ENCODE assay signal across 25 mouse cellular contexts in the genomic region with DNA sequence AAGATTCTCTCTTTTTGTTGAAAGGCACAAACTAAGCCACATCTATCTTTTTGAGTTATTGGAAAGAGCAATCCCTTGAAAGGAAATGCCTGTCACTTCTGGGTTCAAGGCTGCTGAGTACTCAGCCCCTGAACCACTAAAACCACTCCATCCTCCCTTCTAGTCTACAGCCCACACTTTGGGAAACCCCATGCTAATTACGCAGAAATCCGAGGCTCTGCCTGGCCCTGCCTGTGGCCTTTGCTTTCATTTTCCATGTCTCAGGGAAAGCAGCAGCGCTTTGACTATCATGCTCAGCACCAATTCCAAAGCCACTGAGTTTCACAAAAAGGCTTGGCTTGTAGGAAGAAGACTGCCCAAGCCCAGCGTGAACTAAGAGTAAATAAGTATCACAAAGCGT.
A peak's percentile ranks its signal among the peaks of the same experiment; 100 is the strongest.
DNase-seq lines count a peak whose midpoint lies in the region; ATAC-seq and TF ChIP-seq lines count a peak whose summit lies in the region.
"Had no signal": no experiment of that assay in that cellular context is flagged by ENCODE, and none has a peak within 500 bp of the region (broad histone marks: within the 10 kb centered on the region; RNA-seq: fewer than 3 reads in every experiment).

No protein-coding gene starts in this region.

- no peak overlapping the region for H3K27ac ChIP-seq in heart, embryonic 11.5 days (ENCODE audit: low read depth, low read length)
- H3K27ac ChIP-seq in kidney, postnatal 0 days: no peak overlapping the region
- no peak overlapping the region for H3K27ac ChIP-seq in embryonic facial prominence, embryonic 14.5 days (replicated peaks; ENCODE audit: low read depth, low read length)
- no peak overlapping the region for H3K27ac ChIP-seq in hindbrain, embryonic 10.5 days
- no peak overlapping the region for H3K27ac ChIP-seq in liver, embryonic 12.5 days
- H3K27ac ChIP-seq: embryonic facial prominence, embryonic 15.5 days; forebrain, embryonic 12.5 days; hindbrain, embryonic 12.5 days had no signal

- no peaks in the 10 kb centered on the region for H3K36me3 ChIP-seq in heart, embryonic 11.5 days (ENCODE audit: control insufficient read depth, insufficient read depth, low read length)
- no peaks in the 10 kb centered on the region for H3K36me3 ChIP-seq in kidney, postnatal 0 days (ENCODE audit: insufficient read depth, low read length)
- no peaks in the 10 kb centered on the region for H3K36me3 ChIP-seq in embryonic facial prominence, embryonic 14.5 days (ENCODE audit: control insufficient read depth, insufficient read depth, low read length)
- H3K36me3 ChIP-seq in hindbrain, embryonic 10.5 days: no peaks in the 10 kb centered on the region
- H3K36me3 ChIP-seq in liver, embryonic 12.5 days: no peaks in the 10 kb centered on the region
- H3K36me3 ChIP-seq: embryonic facial prominence, embryonic 15.5 days; forebrain, embryonic 12.5 days; hindbrain, embryonic 12.5 days had no signal

- no peak for TF ChIP-seq CTCF in kidney, postnatal 0 days (IDR thresholded peaks at IDR 0.05; ENCODE audit: low read depth)

- H3K9ac ChIP-seq in heart, embryonic 11.5 days (ENCODE audit: low read depth, low read length): no peak overlapping the region
- H3K9ac ChIP-seq in kidney, postnatal 0 days (ENCODE audit: low read depth, low read length): no peak overlapping the region
- no peak overlapping the region for H3K9ac ChIP-seq in embryonic facial prominence, embryonic 14.5 days (ENCODE audit: low read depth, low read length)
- H3K9ac ChIP-seq in liver, embryonic 12.5 days: no peak overlapping the region
- H3K9ac ChIP-seq: embryonic facial prominence, embryonic 15.5 days; forebrain, embryonic 12.5 days; hindbrain, embryonic 12.5 days had no signal

- 61% methylated on average over 5 of the region's 5 CpGs for WGBS in heart, embryonic 11.5 days (ENCODE audit: insufficient replicate concordance)
- 52% methylated on average over 5 of the region's 5 CpGs for WGBS in kidney, postnatal 0 days
- WGBS in embryonic facial prominence, embryonic 14.5 days: 42% methylated on average over 5 of the region's 5 CpGs
- WGBS in hindbrain, embryonic 10.5 days: 56% methylated on average over 5 of the region's 5 CpGs
- 54% methylated on average over 5 of the region's 5 CpGs for WGBS in liver, embryonic 12.5 days (ENCODE audit: insufficient replicate concordance)

- peaks cover 4% of the 10 kb centered on the region; the same call in 1 of the 2 replicates for H3K4me1 ChIP-seq in heart, embryonic 11.5 days (ENCODE audit: control insufficient read depth, insufficient read depth, low read length)
- H3K4me1 ChIP-seq in kidney, postnatal 0 days (replicated peaks; ENCODE audit: insufficient read depth, low read length): no peaks in the 10 kb centered on the region
- H3K4me1 ChIP-seq in embryonic facial prominence, embryonic 14.5 days (ENCODE audit: control insufficient read depth, insufficient read depth, low read length): no peaks in the 10 kb centered on the region
- 0 out of 2 replicates have a peak, but pooled peaks cover 3% of the 10 kb centered on the region for H3K4me1 ChIP-seq in hindbrain, embryonic 10.5 days (replicated peaks)
- no peaks in the 10 kb centered on the region for H3K4me1 ChIP-seq in liver, embryonic 12.5 days
- H3K4me1 ChIP-seq: embryonic facial prominence, embryonic 15.5 days had no signal

- ATAC-seq in heart, embryonic 11.5 days (replicated peaks; ENCODE audit: insufficient number of reproducible peaks, low FRiP score, low TSS enrichment): no peak
- no peak for ATAC-seq in kidney, postnatal 0 days (replicated peaks; ENCODE audit: low FRiP score, low read depth)
- ATAC-seq in common myeloid progenitor, adult 5-6 weeks (replicated peaks; ENCODE audit: low read depth, poor library complexity, severe bottlenecking): peak; percentile 92
- no peak for ATAC-seq in embryonic facial prominence, embryonic 14.5 days (ENCODE audit: low read depth)
- ATAC-seq in liver, embryonic 12.5 days: no peak
- ATAC-seq: CD4-positive, CD25-positive, alpha-beta regulatory T cell, adult 4 months; forebrain, embryonic 16.5 days; hindbrain, embryonic 16.5 days; inflammation-experienced regulatory T-cells, adult 6 months; intestine, postnatal 0 days had no signal

- no peaks in the 10 kb centered on the region for H3K27me3 ChIP-seq in heart, embryonic 11.5 days (ENCODE audit: control insufficient read depth, insufficient read depth, low read length)
- no peaks in the 10 kb centered on the region for H3K27me3 ChIP-seq in kidney, postnatal 0 days (ENCODE audit: insufficient read depth, low read length)
- H3K27me3 ChIP-seq in embryonic facial prominence, embryonic 14.5 days (replicated peaks; ENCODE audit: control insufficient read depth, insufficient read depth, low read length): no peaks in the 10 kb centered on the region
- peaks cover 10% of the 10 kb centered on the region; the same call in 1 of the 2 replicates for H3K27me3 ChIP-seq in hindbrain, embryonic 10.5 days (ENCODE audit: insufficient read depth, poor library complexity, severe bottlenecking)
- H3K27me3 ChIP-seq in liver, embryonic 12.5 days (replicated peaks): no peaks in the 10 kb centered on the region
- H3K27me3 ChIP-seq: embryonic facial prominence, embryonic 15.5 days; forebrain, embryonic 12.5 days; hindbrain, embryonic 12.5 days had no signal

- no peak overlapping the region for H3K4me3 ChIP-seq in heart, embryonic 11.5 days (ENCODE audit: low read depth, low read length)
- H3K4me3 ChIP-seq in kidney, postnatal 0 days (replicated peaks; ENCODE audit: low read depth, low read length): no peak overlapping the region
- no peak overlapping the region for H3K4me3 ChIP-seq in embryonic facial prominence, embryonic 14.5 days (ENCODE audit: low read depth, low read length)
- H3K4me3 ChIP-seq in hindbrain, embryonic 10.5 days: no peak overlapping the region
- H3K4me3 ChIP-seq in liver, embryonic 12.5 days: no peak overlapping the region
- H3K4me3 ChIP-seq: embryonic facial prominence, embryonic 15.5 days; erythroblast, embryonic 14.5 days; forebrain, embryonic 12.5 days; hindbrain, embryonic 12.5 days had no signal

- peak; percentile 90 for DNase-seq in heart, adult 11 months
- DNase-seq in kidney, postnatal 0 days (ENCODE audit: low spot score): peak; percentile 43
- DNase-seq in kidney, adult 11 months: no peak
- peak; percentile 44 for DNase-seq in embryonic facial prominence, embryonic 14.5 days (ENCODE audit: low spot score)
- DNase-seq in hindbrain, embryonic 10.5 days (ENCODE audit: low spot score): no peak
- DNase-seq: adrenal gland, postnatal 10 days; B cell, adult 2 months; cerebellum, adult 11 months; cerebellum, adult 8-10 months; cerebellum, postnatal 14 days; gastrocnemius, postnatal 25 days; heart, postnatal 14 days; kidney, adult 9 months had no signal

- no peak overlapping the region for H3K4me2 ChIP-seq in heart, embryonic 11.5 days
- H3K4me2 ChIP-seq in kidney, postnatal 0 days (ENCODE audit: low read length): no peak overlapping the region
- no peak overlapping the region for H3K4me2 ChIP-seq in embryonic facial prominence, embryonic 14.5 days (ENCODE audit: low read depth, low read length)
- no peak overlapping the region for H3K4me2 ChIP-seq in liver, embryonic 12.5 days
- H3K4me2 ChIP-seq: embryonic facial prominence, embryonic 15.5 days; forebrain, embryonic 12.5 days; hindbrain, embryonic 12.5 days had no signal

- no peaks in the 10 kb centered on the region for H3K9me3 ChIP-seq in heart, embryonic 11.5 days (replicated peaks; ENCODE audit: control insufficient read depth, low read length)
- no peaks in the 10 kb centered on the region for H3K9me3 ChIP-seq in kidney, postnatal 0 days (replicated peaks; ENCODE audit: low read length)
- H3K9me3 ChIP-seq in embryonic facial prominence, embryonic 14.5 days (ENCODE audit: control insufficient read depth, low read length): no peaks in the 10 kb centered on the region
- no peaks in the 10 kb centered on the region for H3K9me3 ChIP-seq in hindbrain, embryonic 10.5 days
- no peaks in the 10 kb centered on the region for H3K9me3 ChIP-seq in liver, embryonic 12.5 days (replicated peaks)
- H3K9me3 ChIP-seq: embryonic facial prominence, embryonic 15.5 days; forebrain, embryonic 12.5 days; hindbrain, embryonic 12.5 days had no signal

Comparison
In these comparisons a context has a peak if more than half of its experiments do, and no peak if none do; other contexts are left out.
1. DNase-seq: peak in heart, adult 11 months (single experiment), kidney, postnatal 0 days (single experiment) and embryonic facial prominence, embryonic 14.5 days (single experiment); none in kidney, adult 11 months (single experiment) and hindbrain, embryonic 10.5 days (single experiment).